Mouse (Mus musculus) forebrain, postnatal 0 days (tissue): ENCODE measurements around the gene Hoxa7. TPM values are rescaled to one million over a fixed set of nuclear protein-coding genes. Genes with fewer than 3 reads are reported as not detected.

ENCODE experiments used
- ATAC-seq: fragments of 200-750 bp; cut with Nextera tagmentation; 2 replicates; pipeline ENCODE4 v1.8.0; 2017; ENCODE audit warnings: mild to moderate bottlenecking, moderate library complexity
- DNase-seq: peaks from one replicate; pipeline ENCODE4 v3.0.0-alpha.2; 2015
- H3K27ac ChIP-seq: fragments of 300-500 bp; sonication (generic); 2 replicates; pipeline ENCODE4 v1.5.1; 2014; ENCODE audit warnings: low read depth, mild to moderate bottlenecking, antibody characterized with exemption, low read length, moderate library complexity, mixed read lengths
- H3K27me3 ChIP-seq: fragments of 300-500 bp; sonication (generic); 2 replicates; pipeline ENCODE4 v1.6.1; 2014; ENCODE audit warnings: mild to moderate bottlenecking, low read length, mixed read lengths; ENCODE audit not compliant: insufficient read depth
- H3K36me3 ChIP-seq: fragments of 300-500 bp; sonication (generic); 2 replicates; pipeline ENCODE4 v1.6.1; 2014; ENCODE audit warnings: mild to moderate bottlenecking, moderate library complexity; ENCODE audit not compliant: insufficient read depth
- H3K4me1 ChIP-seq: fragments of 300-500 bp; sonication (generic); 2 replicates; pipeline ENCODE4 v1.6.1; 2014; ENCODE audit warnings: antibody characterized with exemption; ENCODE audit not compliant: insufficient read depth
- H3K4me2 ChIP-seq: fragments of 300-500 bp; sonication (generic); 2 replicates; pipeline ENCODE4 v1.6.1; 2014; ENCODE audit warnings: low read depth, mild to moderate bottlenecking, moderate library complexity
- H3K4me3 ChIP-seq: fragments of 300-500 bp; sonication (generic); 2 replicates; pipeline ENCODE4 v1.5.1; 2014; ENCODE audit warnings: low read depth, low read length, mixed read lengths
- H3K9ac ChIP-seq: fragments of 300-500 bp; sonication (generic); 2 replicates; pipeline ENCODE4 v1.6.1; 2014; ENCODE audit warnings: mild to moderate bottlenecking
- H3K9me3 ChIP-seq: fragments of 300-500 bp; sonication (generic); 2 replicates; pipeline ENCODE4 v1.6.1; 2016; ENCODE audit warnings: low read length
- CTCF ChIP-seq: sonication (generic); IDR thresholded peaks from 2 replicates; pipeline ENCODE4 v1.5.1; 2016; ENCODE audit warnings: antibody characterized with exemption, control low read depth, low read depth
- WGBS: fragments of 180-500 bp; shearing (Covaris S2); extraction: QIAGEN DNeasy Blood & Tissue Kit; methylation state at CpG from one replicate; pipeline ENCODE4 v1.1.7; 2014; 5-methylcytosine and 5-hydroxymethylcytosine counted together
- polyA plus RNA-seq: library from polyadenylated mRNA; unstranded; fragments of >200 nt; fragmentation: Nextera tagmentation; extraction: Ambion mirVana; gene quantifications from 2 replicates; pipeline ENCODE4 v1.2.1, GENCODE M21; 2015
- total RNA-seq: library from RNA; depleted of rRNA; stranded (reverse); fragments of >200 nt; gene quantifications from 2 replicates; pipeline ENCODE4 v1.2.3, GENCODE M21; 2014

Gene Hoxa7
- total and polyA plus RNA-seq, 2 experiments from 2014 or later: not detected

GRCm38 (mm10) chr6:52202362-52203120 lies 19.1 kb downstream of the Hoxa7 start:
- H3K27ac ChIP-seq: no peak overlapping the region
- 2% methylated on average over 22 of the region's 22 CpGs for WGBS
- TF ChIP-seq CTCF: no peak
- ATAC-seq (no peak), DNase-seq (no peak)
- H3K9me3 ChIP-seq: no peaks in the 10 kb centered on the region
- peaks cover 99% of the 10 kb centered on the region for H3K27me3 ChIP-seq
- H3K4me3 ChIP-seq: no peak overlapping the region
- H3K9ac ChIP-seq: no peak overlapping the region
- no peaks in the 10 kb centered on the region for H3K36me3 ChIP-seq
- H3K4me2 ChIP-seq: no peak overlapping the region
- no peaks in the 10 kb centered on the region for H3K4me1 ChIP-seq

GRCm38 (mm10) chr6:52201269-52201668 lies 20.4 kb downstream of the Hoxa7 start:
- no peak for TF ChIP-seq CTCF
- Histone ChIP-seq H3K4me3 (no peak overlapping the region), H3K36me3 (no peaks in the 10 kb centered on the region), H3K9me3 (no peaks in the 10 kb centered on the region), H3K27ac (no peak overlapping the region), H3K27me3 (peaks cover 99% of the 10 kb centered on the region), H3K4me1 (no peaks in the 10 kb centered on the region), H3K4me2 (no peak overlapping the region), H3K9ac (no peak overlapping the region)
- DNase-seq (no peak), ATAC-seq (no peak)
- 11% methylated on average over 1 of the region's 1 CpGs for WGBS

- WGBS: 6% methylated on average over 10 of the region's 10 CpGs
- Histone ChIP-seq H3K9ac (no peak overlapping the region), H3K36me3 (no peaks in the 10 kb centered on the region), H3K27me3 (peaks cover 99% of the 10 kb centered on the region), H3K4me2 (no peak overlapping the region), H3K27ac (no peak overlapping the region), H3K9me3 (no peaks in the 10 kb centered on the region), H3K4me1 (no peaks in the 10 kb centered on the region), H3K4me3 (no peak overlapping the region)
- no peak for TF ChIP-seq CTCF
- ATAC-seq: no peak
- DNase-seq: no peak
Observed at GRCm38 (mm10) chr6:52200751-52201250, 20.9 kb downstream of the Hoxa7 start.

GRCm38 (mm10) chr6:52200073-52200750 lies 21.4 kb downstream of the Hoxa7 start:
- Histone ChIP-seq H3K4me1 (no peaks in the 10 kb centered on the region), H3K36me3 (no peaks in the 10 kb centered on the region), H3K4me3 (no peak overlapping the region), H3K9me3 (no peaks in the 10 kb centered on the region), H3K9ac (no peak overlapping the region), H3K27ac (no peak overlapping the region), H3K4me2 (no peak overlapping the region), H3K27me3 (peaks cover 100% of the 10 kb centered on the region)
- no peak for ATAC-seq
- DNase-seq: no peak
- 3% methylated on average over 30 of the region's 30 CpGs for WGBS
- no peak for TF ChIP-seq CTCF

- Histone ChIP-seq H3K27ac (no peak overlapping the region), H3K9me3 (no peaks in the 10 kb centered on the region), H3K4me3 (no peak overlapping the region), H3K9ac (no peak overlapping the region), H3K36me3 (no peaks in the 10 kb centered on the region), H3K4me1 (no peaks in the 10 kb centered on the region), H3K4me2 (no peak overlapping the region), H3K27me3 (peaks cover 99% of the 10 kb centered on the region)
- under 1% methylated on average over 10 of the region's 10 CpGs for WGBS
- DNase-seq: no peak
- TF ChIP-seq CTCF: peak; percentile 54
- ATAC-seq: peak; percentile 51; the same call in 1 of the 2 replicates
Observed at GRCm38 (mm10) chr6:52197271-52197670, 24.4 kb downstream of the Hoxa7 start.

GRCm38 (mm10) chr6:52196811-52197210 lies 24.8 kb downstream of the Hoxa7 start:
- no peaks in the 10 kb centered on the region for H3K9me3 ChIP-seq
- no peaks in the 10 kb centered on the region for H3K36me3 ChIP-seq
- H3K4me2 ChIP-seq: no peak overlapping the region
- ATAC-seq (no peak), DNase-seq (no peak)
- TF ChIP-seq CTCF: no peak
- no peak overlapping the region for H3K4me3 ChIP-seq
- H3K9ac ChIP-seq: no peak overlapping the region
- WGBS: 3% methylated on average over 9 of the region's 9 CpGs
- H3K4me1 ChIP-seq: no peaks in the 10 kb centered on the region
- no peak overlapping the region for H3K27ac ChIP-seq
- H3K27me3 ChIP-seq: peaks cover 99% of the 10 kb centered on the region

GRCm38 (mm10) chr6:52194690-52195089 lies 27.0 kb downstream of the Hoxa7 start:
- Histone ChIP-seq H3K4me3 (no peak overlapping the region), H3K4me1 (no peaks in the 10 kb centered on the region), H3K27me3 (peaks cover 99% of the 10 kb centered on the region), H3K9me3 (no peaks in the 10 kb centered on the region), H3K4me2 (no peak overlapping the region), H3K9ac (no peak overlapping the region), H3K36me3 (no peaks in the 10 kb centered on the region), H3K27ac (no peak overlapping the region)
- DNase-seq: no peak
- ATAC-seq: no peak
- WGBS: 4% methylated on average over 10 of the region's 10 CpGs
- no peak for TF ChIP-seq CTCF
